Mouse (Mus musculus) thymus, postnatal 14 days (tissue): Measurements from ENCODE around the gene Tmem184b.

ENCODE experiments used
- DNase-seq: peaks from one replicate; pipeline ENCODE4 v3.0.0; 2021

Gene Tmem184b

DNA sequence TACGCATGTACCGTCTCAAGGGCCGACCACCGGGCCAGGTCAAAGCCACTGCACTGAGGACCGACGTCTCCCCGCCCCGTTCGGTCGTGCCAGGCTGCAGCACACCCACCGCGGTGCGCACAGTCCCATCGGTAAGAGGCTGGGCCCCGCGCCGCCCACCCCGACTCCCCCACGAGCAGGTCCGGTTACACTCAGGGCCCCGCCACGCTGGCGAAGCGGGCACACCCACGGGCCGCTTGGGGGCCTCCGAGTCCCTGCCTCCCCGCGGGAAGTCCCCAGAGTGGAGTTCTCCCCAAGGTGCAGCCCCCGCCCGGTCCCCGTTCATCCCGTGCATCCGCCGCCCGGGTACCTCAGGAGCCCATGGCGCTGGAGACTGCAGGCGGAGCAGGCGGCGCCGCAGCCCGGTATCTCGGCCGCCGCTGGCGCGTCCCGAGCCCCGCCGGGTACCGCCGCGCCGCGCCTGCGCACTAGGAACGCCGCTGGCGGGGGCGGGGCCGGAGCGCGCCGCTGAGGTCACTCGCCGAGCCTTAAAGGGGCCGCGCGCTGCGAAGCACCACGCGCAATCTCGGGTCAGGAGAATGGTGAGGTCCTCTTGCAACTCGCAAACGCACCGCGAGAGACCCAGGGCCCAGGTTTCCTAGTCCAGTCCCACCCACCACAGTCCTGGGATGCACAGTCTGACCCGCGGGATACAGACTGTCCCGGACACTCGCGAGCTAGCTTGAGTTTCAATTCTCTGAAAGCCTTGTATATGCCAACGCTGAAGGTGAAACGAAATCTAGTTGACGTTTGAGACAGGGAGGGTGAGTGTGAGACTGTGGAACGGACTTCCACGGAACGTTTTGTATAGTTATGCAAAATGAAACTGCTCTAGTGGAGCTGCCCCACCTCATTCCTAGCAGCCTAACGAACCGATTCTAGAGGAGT is at the start of gene Tmem184b:
Gene Tmem184b, minus strand, starts transcription at position 734 of the 927 bp plus-strand sequence.
- peak; percentile 90 for DNase-seq

DNA sequence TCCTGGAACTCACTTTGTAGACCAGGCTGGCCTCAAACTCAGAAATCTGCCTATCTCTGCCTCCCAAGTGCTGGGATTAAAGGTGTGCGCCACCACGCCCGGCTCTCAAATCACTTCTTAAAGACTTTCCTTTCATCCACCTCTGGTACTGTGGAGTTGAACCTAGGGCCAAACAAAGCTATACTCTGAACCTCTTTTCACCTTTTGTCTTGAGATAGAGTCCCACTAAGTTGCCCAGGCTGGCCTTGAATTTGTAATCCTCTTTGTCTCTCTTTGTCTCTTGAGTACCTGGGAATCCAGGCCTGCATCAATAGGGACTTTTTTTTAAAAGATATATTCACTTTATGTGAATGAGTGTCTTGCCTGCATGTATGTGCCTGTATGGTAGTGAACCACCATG is 44.7 kb upstream of the Tmem184b start:
- DNase-seq, result no peak

GRCm38 (mm10) chr15:79445786-79446654 is 42.7 kb upstream of the Tmem184b start:
- DNase-seq, result no peak

DNA sequence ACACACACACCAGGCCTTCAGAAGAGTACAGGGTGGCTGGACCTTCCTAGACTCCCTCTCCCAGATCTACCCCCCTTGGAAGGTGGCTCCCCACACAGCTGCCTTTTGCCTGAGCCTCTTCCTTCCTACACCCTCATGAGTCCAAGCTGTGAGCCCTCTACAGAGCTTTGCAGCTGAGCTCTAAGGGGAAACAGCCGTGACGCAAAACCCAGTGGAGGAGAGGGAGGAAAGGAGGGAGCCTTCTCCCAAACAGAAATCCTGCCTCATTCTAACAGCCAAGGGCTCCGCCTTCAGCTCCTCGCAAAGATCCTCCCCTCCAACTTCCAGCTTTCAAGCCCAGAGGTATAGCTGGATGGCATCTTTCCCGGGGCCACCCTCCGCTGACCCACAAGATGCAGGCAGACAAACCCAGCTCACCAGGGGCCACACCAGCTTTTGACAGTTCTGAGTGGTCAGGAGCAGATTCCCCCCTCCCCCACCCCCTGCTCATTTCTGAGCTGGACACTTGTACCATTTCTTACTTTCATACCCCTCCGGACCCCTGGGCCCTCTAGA is 40.6 kb upstream of the Tmem184b start:
- no peak for DNase-seq

DNA sequence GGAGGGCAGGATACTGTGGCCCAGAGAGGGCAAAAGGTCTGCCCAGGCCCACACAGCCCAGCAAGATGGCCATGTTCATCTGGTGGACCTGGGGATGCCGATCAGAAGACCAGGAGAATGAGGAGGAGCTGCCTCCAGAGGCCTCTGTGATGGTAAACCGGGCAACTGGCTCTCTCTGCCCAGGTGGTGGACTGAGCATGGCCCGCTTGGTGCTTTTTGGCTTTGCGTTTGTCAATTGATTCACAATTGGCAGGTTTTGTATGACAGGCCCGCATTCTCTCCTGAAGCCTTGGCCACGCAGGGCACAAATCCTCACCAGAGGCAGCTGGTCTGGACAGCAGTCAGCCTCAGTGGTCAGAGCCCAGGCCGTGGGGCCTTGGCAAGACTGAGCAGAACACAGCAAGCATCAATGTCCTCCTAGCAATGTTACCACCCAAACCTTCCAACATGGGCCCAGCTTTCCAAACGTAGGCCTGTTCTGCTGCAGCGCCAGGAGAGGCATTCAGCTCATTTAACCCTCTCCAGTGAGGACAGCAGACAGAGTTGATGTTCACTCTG is 39.7 kb upstream of the Tmem184b start:
- DNase-seq, result no peak

DNA sequence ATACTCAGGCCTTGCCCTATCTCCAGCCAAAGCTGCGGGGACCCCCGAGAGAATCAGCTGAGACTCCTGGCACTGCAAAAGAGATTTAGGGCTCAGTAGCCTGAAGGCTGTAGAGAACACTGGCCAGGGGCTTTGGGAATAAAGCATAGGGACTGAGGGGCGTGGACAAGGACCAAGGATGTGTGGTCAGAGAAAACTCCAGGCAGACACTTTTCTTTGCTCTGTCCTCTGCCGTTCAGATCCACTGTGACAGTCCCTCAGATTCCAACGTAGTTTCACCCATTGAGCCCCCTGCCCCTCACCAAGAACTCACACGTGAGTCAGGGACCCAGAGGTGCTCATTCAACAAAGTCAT is 38.9 kb upstream of the Tmem184b start:
- no peak for DNase-seq

DNA sequence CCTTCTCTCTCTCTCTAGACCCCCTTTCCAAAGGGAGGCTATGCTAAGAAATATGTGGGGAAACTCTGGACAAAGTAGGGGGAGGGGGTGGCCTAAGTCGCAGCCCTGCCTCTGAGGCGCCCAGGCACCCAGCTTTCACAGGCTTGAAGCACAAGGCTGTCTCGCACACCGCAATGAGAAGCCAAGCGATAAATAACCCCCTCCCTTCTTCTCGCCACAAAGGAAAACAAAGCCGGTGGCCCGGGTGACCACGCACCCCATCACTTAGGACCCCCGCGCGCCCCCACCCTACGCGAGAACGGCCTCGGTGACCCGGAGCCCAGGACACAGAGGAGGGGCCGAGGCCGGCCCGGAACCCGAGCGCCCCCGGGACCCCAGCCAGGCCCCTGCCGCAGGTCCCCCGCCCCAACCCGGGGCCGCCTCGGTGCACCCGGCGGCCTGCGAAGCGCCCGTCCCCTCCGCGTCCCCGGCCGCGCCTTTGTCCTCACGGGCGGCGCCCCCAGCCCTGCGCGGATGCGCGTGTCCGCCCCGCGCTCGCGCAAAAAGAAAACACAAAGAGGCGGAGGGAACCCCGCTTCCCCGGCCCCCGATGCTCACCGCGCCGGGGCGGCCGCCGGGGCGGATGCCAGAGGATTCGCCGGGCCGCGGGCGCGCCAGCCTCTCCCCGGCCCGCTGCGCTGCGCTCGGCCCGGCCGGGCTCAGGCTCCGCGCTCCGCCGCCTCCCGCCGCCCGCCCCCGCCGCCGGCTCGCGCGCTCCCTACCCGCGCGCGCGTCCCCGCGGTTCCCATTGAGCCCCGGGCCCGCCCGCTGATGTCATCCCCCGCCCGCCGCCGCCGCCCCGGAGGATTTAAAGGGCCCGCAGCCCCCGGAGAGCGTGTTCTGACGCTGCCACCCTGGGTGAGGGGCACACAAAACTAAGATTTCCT is 38.2 kb upstream of the Tmem184b start:
- peak; percentile 90 for DNase-seq

- DNase-seq, result no peak
Measured at GRCm38 (mm10) chr15:79440651-79441330, 37.4 kb upstream of the Tmem184b start.

DNA sequence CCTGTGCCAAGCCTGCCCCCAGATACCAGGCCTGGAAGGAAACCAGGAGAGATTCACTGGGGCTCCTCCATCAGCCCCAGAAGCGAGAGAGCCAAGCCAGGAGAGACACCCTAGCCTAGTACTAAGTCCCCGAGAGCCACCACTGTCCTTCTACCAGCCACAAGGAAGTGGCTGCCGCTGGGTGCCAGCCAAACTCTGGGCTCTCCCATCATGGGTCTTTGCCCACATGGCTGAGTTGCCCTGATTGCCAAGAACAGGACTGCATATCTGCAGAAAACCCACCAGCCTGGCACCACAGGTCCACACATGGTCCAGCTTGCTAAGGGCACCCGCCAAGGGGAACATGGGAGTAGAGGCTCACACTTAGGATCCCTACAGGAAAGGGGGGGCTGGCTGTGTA is 36.9 kb upstream of the Tmem184b start:
- DNase-seq, result peak; percentile 20

GRCm38 (mm10) chr15:79439386-79439785 is 36.0 kb upstream of the Tmem184b start:
- no peak for DNase-seq

DNA sequence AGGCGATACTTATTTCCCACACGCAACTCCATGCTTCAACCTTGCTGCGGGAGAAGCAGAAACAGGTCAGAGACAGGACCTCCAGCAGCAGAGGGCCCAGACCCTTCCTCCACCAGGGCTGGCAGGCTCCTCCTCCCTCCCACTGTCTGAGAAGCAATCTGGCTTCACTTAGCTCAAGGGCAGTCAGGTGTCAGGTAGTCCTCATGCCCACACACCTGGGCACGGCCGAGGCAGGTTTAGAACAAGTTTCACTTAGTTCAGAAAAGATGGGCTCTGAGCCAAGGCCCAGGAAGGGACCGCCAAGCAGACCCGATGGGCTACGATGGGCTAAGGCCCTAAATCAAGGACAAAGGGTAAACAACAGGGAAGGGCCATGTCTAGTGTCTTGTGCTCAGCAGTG is 35.4 kb upstream of the Tmem184b start:
- no peak for DNase-seq

DNA sequence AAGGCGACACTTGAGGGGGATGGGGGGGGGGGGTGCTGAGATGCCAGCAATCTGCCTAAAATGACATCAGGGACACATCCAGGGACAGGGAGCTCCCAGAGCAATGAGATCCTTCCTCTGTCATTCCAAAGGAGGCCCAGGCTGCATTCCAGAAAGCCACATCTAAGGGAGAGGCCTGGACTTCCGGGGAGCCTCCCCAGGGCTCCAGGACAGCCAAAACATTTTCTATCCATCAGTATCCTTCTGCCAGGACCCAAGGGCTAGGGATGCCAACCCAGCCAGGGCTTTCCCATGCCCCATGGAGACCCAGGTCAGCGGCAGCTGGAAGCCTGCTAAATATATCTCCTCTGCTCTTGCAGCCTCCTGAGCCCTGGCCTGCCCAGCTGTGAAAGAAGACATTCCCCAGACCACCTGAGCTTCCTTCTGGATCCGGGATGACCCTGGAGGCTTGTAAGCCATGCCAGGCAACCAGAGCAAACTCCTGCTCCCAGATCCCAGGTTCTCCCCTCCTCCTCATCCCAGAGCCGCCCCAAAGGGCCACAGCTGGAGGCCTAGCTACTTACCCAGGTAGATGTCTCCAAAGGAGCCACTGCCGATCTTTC is 34.9 kb upstream of the Tmem184b start:
- DNase-seq, result no peak

- DNase-seq, result no peak
Measured at GRCm38 (mm10) chr15:79437541-79438208, 34.3 kb upstream of the Tmem184b start.

DNA sequence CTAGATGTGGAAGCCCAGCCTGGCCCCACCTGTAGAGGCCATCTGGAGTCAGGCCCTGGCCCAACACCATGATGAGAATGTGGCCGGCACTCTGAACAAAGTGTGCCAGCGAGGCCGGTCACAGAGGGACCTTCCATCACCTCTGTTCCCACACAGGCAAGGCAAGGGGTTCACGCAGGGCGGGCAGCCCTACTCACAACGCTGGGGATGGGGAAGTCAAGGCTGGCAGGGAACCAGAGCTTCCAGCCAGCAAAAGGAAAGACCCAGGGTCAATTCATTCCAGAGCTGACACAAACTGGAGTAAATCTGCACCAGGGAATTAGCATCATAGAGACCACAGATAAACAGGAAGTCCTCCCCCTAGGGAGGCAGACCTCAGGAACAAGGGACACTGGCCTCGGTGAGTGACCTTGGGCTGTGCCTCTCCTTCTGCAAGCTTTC is 33.1 kb upstream of the Tmem184b start:
- no peak for DNase-seq

GRCm38 (mm10) chr15:79435191-79435671 is 31.9 kb upstream of the Tmem184b start:
- DNase-seq, result no peak

- no peak for DNase-seq
Measured at GRCm38 (mm10) chr15:79432892-79433291, 29.5 kb upstream of the Tmem184b start.

DNA sequence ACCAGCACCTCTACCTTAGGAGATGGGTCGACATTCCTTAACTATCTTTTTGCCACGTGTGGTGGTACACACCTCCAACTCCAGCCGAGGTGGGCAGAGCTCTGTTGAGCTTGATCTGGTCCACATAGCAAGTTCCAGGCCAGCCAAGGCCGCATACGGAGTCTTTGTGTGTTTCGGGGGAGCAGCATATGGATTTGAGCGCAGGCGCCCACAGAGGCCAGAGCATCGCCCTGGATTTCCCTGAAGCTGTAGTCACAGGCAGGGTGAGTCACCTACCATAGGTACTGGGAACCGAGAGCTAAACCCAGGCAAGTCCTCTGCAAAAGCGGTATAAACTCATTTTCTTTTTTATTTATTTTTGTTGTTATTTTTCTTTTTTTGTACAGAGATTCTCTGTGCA is 29.0 kb upstream of the Tmem184b start:
- DNase-seq, result no peak

DNA sequence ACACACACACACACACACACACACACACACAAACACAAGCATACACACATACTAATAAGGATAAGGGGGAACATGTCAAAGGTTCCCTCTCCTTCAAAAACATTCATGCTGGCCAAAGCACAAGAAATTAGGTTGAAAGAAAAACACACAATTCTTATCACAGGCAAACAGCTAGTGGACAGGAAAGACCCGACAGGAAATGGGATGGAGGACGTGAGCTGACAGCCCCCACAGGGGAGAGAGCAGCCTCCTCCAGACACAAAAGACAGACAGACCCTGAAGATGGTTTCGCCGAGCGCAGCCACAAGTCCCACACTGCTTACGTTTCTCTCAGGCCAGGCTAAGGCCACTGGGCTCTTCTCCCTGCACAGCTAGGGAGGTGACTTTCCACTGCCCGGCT is 28.6 kb upstream of the Tmem184b start:
- DNase-seq, result no peak

- DNase-seq, result no peak
Measured at GRCm38 (mm10) chr15:79430461-79431000, 27.2 kb upstream of the Tmem184b start.

- no peak for DNase-seq
Measured at GRCm38 (mm10) chr15:79429994-79430393, 26.6 kb upstream of the Tmem184b start.
